Mouse (Mus musculus) thymus, postnatal 14 days (tissue): Measurements from ENCODE around the gene Camk2b.

Source experiments
- DNase-seq: peaks from one replicate; pipeline ENCODE4 v3.0.0; 2021

Gene Camk2b

DNA sequence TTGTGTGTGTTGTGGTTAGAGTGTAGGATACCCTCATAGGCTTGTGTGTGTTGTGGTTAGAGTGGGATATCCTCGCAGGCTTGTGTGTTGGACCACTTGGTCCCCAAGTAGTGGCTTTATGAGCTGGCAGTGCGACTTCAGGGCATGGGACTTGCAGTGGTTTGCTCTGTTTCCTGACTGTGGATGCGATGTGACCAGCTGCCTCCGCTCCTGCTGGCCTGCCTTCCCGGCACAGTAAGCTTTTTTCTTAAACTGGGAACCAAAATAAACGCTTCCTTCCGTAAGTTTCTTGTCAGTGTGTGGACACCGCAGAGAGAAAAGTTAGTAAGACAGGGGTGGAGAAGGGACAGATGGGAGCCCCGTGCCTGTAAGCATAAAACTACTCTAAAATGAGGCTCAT, 18.0 kb downstream of the Camk2b start:
- DNase-seq: no peak

DNA sequence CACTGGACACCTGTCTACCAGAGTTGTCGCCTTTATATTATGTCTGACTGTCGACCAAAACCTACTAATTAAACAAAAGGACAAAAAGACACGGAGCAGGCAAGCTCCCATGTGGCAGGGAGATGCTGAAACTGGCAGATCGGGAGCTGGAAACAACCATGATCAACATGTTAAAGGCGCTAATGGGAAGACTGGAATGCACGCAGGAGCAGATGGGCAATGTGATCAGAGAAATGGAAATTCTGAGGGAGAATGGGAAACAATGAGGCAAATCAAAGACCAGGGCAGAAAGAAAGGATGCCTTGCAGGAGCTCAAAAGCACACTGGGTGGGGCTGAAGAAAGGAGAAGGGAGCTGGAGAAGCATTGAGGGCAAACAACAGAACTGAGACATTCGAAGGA, 27.2 kb downstream of the Camk2b start:
- DNase-seq: no peak

DNA sequence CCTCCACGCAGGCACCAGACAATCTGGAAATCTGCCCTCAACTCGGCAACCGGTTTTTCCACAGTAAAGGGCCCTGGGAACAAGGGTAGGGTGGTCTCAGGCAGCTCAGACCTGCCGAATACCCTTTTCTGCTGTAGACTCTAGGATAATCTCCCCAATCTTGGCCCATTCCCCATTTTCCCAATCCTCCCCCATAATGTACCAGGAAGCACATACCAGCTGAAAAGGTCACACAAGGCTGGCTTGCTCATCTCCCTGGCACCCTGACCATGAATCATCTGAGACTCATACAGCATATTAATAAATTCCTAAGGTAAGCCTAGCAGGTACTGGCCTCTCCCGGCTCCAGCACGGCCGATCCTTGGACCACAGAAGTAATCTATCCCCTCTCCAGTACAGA, 28.5 kb downstream of the Camk2b start:
- DNase-seq: no peak

DNA sequence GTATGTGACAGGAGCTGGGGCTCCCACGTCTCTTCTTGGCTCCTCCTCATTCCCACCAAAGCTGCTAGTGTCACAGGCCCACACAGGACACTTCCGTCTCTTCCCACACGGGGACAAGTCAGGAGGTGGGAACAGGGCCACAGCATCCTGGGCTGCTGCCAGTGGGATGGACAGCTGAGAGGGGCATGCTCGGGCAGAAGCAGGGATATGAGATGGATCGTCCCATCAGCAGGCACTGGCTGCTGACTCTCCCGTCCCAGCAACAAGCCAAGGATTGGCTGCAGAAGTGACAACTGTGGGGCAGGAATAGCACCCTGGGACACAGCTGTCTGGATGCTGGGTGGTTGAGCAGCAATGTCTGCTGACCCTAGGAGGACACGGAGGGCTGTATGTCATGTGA, 29.0 kb downstream of the Camk2b start:
- DNase-seq: no peak

DNA sequence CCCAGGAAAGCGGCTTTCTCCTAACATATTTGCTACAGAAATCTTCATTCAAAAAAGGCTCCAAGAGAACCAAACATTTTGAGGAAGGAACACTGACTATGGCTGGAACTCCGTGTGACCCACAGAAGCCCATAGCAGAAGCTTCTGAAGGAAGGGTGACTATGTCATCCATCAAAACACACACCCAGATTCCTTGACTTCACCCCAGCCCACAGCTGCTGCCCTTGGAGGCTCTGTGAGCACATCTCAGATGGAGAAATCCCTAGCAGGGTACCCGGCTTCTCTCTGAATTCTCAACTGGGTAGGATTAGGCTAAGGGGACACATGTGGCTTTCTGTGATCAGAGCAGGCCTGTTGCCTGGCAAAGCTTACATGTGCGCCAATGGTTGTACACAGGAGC, 29.7 kb downstream of the Camk2b start:
- no peak for DNase-seq

DNA sequence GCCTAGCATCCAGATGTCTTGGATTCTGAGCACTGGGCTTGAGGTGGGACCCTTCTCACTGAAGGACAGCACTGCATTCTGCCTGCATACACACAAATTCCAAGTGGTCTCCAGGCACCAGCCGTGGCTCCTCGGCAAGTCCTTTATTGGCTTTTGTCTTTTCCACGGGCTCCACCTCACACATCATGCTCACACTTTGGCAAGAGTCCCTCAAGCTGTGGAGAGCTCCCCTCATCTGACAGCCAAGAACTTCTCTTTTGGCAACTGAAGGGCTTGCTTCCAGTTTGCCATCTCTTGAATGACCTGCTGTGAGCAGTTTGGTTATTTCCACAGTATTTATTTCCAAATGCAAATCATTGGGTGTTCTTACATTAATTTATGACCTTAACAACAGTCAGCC, 30.6 kb downstream of the Camk2b start:
- DNase-seq: no peak

DNA sequence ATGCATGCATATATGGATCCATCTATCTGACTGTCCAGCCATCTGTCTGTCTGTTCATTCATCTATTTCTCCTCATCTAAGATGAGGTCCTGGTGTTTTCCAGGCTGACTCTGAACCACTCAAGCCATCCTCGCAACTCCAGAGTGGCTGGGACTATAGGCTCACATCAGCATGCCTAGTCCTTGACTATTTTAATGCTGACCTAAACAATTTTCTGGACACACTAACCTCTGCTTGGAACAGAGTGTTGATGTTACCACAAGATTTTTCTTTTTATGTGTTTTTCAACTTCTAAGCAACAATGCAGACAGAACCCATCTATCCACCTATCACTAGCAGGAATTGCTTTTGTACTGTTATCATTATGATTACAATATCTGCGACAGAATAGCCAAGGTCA, 31.4 kb downstream of the Camk2b start:
- no peak for DNase-seq

DNA sequence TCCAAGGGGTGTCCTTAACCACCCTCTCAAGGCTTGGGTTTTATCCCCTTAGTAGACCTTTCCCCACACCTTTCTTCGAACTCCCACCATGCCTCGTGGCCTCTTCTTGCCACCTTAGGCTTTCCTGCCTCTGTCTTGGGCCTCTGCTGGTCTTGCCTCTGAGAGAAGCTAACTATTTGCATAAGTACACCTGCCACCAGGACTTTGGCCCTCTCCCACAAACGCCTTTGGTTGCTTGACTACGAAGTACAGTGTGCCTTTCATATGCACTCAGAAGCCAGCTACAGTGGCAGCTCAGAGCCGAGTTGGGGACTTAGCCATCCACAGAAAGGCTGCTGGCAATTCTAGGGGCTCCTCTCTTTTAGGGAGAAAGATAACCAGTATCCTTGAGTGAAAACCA, 32.4 kb downstream of the Camk2b start:
- DNase-seq: no peak

DNA sequence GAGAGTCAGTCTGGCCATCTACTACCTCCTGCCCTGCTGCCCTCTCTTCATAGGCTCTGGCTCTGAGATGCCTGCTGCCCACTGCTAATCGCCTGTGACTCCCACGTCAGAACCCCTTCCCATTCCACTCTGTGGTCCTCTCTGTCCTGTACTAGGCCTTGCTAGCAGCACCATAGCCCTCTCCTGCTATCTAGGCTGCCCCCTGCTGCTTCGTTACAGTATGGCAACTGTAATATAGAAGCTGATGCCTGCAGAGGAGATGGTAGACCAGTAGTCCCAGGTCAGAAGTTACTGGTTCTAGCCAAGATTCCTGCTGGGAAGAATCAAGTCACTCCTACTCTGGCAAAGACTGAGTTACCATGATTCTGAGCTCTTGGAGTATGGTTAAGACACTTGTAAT, 33.0 kb downstream of the Camk2b start:
- peak; percentile 85 for DNase-seq

DNA sequence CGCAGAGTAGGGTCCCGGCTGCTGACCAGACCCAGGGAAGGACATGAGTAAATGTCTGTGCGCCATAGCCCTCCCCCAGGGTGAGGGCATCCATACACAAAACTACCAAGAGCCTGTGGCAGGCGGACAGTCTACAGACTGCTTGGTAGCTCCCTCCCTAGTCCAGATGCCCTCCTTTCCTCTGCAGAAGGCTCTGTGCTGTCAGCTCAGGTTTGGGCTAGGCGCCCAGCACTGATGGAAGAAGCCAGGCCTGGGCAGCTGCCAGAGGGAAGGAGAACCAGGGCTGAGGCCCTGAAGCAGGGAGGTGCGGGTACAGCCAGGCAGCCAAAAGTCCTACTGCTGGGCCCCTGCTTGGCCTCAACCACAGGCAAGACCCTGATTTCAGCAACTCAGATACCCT, 35.5 kb downstream of the Camk2b start:
- no peak for DNase-seq

DNA sequence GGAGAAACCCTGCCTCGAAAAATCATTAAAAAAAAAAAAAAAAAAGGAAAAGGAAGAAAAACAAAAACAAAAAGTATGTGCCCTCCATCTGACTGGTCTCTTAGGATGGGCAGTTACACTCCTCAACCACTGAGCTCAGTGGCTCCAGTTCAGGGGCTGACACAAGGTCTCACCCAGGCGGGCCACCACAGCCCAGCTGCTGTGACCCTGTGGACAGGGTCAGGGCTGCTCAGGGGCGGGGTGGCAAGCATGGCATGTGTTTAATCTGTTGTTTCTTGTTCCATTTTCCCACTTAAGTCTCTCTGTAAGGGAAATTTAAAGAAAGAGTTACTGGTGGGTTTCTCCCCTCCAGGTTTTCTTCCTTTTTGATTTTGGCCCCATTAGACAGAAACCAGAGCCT, 36.4 kb downstream of the Camk2b start:
- no peak for DNase-seq

DNA sequence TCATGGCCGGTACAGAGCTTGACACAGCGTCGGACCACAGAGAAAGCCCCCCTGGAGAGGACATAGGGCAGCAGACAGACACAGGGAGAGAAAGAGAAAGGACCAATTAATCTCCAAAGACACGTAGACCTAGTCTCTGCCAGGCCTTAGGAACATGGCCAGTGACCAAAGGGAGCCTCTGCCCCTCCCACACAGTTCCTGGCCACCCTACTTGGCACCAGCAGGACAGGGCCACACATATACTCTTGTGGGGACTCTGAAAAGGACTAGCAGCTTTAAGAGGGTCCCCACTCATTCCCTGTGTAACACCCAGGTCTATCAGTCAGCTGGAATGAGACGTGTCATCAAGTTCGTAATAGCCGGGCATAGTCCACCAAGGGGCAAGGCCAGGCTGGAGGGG, 37.3 kb downstream of the Camk2b start:
- no peak for DNase-seq

DNA sequence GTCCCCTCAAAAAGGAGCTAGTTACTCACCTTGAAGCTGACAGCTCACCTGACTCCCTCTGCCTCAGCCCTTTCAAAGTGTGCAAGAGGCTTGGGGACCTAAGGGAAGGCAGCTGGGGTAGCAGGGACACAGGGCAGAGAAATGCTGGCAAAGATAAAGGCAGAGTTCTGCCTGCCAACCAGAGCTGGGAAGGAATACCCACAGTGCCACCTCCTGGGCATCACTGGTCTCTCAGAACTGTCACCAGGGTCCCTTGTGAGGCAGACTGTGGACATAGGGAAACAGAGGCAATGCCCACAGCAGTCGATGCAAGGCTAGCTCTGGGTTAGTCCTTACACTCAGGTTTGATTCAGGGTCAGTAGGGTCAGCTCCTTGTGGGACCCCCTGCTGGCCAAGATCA, 39.8 kb downstream of the Camk2b start:
- peak; percentile 78 for DNase-seq

DNA sequence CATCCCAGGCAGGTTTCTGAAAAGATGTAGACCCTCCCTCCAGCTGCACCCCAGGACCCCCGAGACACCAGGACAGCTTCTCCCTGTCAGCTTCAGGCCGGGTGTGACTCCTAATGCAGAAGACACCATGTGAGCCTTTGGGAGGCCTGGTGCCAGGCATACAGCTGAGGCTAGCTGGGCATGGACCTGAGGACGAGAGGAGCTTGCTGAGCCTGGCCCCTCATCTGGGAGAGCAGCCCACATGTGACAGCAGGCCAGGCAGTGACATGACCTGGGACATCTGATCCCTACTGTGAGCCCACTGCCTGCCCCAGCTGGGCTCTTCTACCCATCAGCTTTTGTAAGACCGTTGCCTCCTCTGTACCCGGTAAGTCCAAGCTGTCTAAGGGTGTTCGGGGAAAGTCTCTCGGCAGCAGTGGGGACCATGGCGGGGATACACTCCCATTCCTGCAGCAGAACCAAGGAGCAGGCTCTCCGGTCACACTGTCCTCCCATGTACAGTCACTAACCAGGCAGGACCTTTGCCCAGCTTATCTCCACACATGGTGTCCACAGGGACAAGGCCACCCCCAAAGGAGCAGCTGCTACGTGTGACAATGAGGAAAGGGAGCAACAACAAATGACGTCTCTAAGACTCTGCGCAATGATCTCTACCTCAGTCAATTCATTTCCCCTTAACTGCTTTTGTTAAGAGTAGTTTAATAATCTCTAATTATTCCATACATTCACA, 41.1 kb downstream of the Camk2b start:
- DNase-seq: no peak

DNA sequence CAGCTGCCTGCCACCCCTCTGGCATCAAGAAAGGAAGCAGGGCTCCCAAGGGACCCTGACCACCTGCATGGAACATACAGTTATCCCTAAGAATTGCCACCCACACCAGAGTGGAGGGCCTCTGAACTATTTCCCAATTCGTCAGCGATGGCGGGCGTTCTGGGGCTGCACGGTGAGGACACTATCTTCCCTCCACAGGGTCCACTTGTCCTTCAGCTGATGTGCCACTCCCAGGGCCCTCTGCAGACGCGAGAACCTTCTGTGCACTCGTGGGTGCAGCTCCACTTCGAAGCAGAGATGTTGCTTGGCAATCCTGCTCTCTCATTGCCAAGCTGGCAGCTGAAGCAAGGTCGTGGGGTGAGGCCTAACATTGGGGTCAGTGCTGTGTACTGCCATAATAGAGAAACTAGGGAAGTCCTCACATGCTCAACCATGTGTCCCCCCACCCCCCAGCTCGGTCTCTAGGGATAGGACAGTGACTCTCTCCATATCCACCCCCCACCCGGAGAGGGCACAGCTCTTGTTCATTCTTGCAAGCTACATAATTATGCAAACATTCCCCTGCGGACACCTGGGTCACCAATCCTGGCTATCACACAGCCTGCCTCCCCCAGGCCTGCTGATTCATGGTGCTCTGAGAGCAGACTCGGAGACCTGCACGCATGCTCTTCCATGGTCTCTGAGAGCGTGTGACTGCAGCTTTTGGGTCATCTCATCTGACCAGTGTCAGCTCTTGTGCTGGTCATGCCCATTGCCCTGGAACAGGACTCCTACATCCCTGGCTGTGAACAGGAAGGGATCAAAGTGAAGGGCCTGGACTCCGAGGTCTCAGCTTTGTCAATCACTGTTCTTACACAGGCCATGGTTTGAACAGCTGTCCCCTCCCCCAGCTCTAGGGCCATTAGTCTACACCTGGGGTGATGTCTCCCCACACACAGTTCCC, 45.0 kb downstream of the Camk2b start:
- DNase-seq: no peak

DNA sequence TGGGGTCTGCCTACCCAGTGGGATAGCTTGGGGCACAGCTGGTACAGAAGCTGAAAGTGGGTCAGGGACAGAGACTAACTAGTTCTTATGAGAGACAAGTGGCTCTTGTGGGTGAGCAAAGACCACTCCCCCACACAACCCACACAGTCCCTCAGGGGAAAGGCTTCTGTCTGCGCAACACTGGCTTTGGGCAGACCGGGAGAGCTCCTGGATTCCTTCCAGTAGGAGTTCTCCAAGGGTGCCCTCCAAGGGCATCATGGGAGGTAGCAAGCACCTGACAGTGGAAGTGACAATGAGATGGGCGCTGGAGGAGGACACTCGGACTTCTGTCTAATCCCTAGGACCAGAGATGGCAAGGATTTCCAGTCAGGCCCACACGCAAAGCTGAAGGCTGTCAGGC, 45.8 kb downstream of the Camk2b start:
- DNase-seq: peak; percentile 9

DNA sequence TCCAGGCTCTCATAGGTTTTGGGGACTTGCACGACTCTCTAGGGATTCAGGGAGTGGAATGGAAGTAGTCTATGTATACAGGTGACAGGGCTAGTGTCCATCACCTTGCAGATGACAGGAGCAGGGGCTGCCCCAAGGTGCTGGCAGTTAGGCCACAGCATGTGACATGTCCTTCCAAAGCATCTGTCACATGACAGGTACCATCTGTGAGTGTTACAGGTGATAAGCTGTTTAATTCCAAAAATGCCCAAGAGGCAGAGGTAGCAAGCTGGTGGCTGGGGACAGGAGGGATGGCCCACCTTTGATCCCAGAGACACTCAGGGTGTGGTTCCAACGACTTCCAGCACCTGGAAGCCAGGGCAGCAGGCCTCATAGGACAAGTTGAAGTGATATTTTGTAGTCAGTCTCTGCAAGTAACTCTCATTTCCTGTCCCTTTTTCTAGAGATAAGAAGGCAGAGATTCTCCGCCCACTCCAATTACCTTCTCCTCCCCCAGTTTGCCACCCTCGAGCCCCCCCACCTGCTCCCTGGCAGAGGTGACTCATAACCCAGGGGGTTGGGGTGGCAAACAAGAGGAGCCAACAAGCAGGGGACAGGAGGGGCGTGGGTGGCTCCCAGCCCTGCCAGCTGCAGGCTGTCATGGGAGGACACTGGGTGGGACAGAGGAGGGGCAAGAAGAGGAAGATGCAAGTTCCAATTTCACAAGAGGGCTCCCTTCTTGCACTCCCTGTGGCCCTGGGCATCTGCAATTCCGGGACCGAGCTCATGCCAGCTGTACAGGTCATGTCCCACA, 47.7 kb downstream of the Camk2b start:
- peak; percentile 85 for DNase-seq

DNA sequence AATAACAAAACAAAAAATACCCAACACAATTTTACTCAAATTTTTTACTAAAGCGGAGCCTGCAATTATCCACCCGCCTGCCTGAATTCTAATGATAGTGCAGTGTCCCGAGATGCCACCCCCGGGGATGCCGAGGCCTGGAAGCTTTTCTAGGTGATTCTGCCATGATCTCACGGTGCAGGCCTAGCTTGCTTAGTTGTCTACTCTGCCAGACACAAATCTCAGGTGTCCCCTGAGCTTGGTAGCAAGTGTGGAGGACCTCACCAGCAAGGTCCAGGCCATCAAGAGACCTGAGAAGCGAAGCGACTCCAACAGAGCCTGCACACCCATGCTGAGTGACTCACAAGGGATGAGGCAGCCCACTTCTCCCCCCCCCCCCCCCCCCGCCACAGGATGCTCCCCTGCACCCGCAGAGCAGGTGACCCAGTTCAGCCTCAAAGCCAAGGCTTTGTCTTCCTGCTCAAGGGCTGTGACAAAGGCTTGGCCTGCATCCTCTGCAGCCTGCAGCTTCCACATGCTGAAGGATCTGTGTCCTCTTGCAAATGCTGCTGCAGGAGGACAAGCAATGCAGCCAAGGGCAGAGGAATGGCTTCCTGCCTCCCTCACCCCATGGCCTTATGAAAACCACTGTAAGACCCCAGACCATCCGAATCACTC, 48.5 kb downstream of the Camk2b start:
- peak; percentile 75 for DNase-seq

DNA sequence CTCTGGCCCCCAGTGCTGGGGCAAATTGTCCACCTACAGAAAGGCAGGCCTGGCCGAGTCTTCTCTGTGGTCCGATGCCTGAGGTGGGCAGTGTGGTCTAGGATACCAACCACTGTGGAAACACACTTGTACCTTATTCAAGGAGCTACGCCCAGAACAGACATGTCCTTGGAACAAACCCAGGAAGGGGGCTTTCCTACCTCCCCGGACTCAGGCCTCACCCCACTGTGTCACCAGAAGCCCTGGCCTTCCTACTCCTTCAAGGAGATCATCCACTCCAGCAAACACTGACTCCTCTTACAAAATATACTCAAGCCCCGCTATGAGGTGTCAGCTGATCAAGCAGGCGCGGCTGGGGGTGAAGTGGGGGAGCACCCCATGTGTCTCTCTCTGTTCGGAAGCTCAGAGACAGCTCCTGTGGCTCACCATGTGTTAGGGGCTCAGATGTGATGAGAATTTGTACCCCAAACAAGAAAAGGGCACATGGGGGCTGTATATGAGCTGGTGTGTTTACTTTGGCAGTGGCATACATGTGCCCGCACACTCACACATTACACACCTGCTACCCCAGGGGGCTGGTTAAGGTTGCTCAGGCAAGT, 49.3 kb downstream of the Camk2b start:
- DNase-seq: peak; percentile 51

DNA sequence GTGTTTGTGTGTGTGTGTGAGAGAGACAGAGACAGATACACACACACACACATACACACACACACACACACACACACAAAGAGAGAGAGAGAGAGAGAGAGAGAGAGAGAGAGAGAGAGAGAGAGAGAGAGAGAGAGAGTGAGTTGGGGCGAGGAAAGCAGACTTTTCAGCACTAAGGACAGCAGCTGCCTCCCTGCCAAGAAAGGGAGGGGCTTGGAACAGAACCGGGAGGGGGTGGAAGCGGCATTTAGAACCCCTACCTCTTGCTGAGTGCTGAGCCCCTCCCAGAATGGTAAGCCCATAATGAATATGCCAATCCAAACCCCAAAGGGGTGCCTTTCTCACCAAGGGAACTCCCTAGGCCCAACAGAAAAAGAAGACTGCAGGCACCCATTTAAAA, 49.8 kb downstream of the Camk2b start:
- DNase-seq: peak; percentile 66

DNA sequence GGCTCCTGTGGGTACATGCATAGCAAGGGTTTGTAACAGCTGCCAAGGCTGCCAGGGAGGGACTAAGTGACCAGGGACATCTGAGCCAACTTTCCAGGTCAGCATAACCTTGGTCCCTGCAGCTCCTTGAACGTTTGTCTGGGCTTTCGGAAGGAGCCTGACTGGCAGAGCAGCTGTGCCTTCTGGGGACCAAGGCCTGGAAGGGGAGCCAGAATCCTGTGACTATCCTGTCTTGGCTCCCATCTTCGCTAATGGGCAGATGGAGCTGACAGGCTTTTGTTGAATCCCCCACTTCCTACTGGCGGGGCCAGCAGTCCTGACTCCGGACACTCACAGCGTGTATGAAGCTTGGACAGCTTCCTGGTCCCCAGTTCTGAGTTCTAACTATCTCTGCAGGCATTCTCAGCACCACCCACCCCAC, 51.1 kb downstream of the Camk2b start:
- no peak for DNase-seq

DNA sequence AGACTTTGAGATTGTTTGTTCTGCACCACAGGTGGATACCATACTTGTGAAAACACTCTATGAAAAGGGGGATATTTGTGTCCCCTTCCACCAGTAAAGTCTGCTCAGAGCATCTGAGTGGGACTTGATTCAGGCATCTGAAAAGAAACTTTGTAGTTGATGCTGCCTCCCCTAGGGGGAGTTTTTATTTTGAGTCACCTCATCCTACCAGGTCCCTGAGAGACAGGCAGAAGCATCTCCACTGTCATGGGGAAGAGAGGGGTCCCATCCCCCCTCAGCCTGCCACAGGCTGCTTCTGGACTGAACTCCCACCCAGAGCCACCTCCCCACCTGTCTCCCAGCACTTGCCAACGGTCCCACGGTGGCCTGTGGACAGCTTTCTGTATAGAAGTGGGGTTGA, 52.8 kb downstream of the Camk2b start:
- peak; percentile 67 for DNase-seq

DNA sequence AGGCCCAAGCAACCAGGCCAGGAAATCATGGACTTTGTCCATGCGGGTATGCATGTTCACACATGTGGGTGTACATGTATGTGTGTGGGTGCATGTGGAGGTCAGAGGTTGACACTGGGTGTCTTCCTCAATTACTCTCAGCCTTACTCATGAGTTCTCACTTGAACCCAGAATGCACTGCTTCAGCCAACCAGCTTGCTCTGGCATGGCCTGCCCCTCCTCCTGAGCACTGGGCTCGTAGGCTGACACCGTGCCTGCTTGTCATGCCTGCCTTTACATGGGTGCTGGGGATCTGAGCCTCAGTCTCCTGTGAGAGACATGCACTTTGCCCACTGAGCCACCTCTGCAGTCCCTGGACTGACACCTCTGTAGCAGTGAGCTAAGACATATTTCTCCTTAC, 54.3 kb downstream of the Camk2b start:
- DNase-seq: no peak
